Mouse (Mus musculus) small intestine, adult 2 months (tissue): ENCODE measurements around the gene Psg20.

Experiments
- CTCF ChIP-seq: fragments of 200-500 bp; IDR thresholded peaks from 2 replicates; pipeline ENCODE4 v1.5.1; 2012; ENCODE audit warnings: low read depth, mild to moderate bottlenecking, control low read depth, inconsistent platforms, low read length, moderate library complexity, mixed read lengths; ENCODE audit not compliant: insufficient replicate concordance, insufficient read length; ENCODE audit errors: extremely low read depth
- POLR2A ChIP-seq: fragments of 200-500 bp; IDR thresholded peaks from 2 replicates; pipeline ENCODE4 v1.6.1; 2012; ENCODE audit warnings: low read depth, mild to moderate bottlenecking, control low read depth, inconsistent platforms, low read length, moderate library complexity

- TF ChIP-seq CTCF (no peak), POLR2A (no peak)
Observed at GRCm38 (mm10) chr7:18717790-18718189, 31.8 kb upstream of the Psg20 start, which contains the start of gene Psg22.
